Mouse (Mus musculus) kidney, postnatal 0 days (tissue): ENCODE measurements at regions not wholly inside any gene's neighbourhood (a gene's known extent, or its start where the extent isn't known, plus 50 kb on each side); places are given as distances from the start of the nearest gene placed in this dataset.

Experiments used
- ATAC-seq: fragments of 200-750 bp; cut with Nextera tagmentation; replicated peaks from 2 replicates; pipeline ENCODE4 v1.8.0; 2017; ENCODE audit warnings: low read depth, moderate number of reproducible peaks, moderate TSS enrichment, moderate library complexity; ENCODE audit not compliant: low FRiP score
- DNase-seq: peaks from one replicate; pipeline ENCODE4 v3.0.0-alpha.2; 2016; ENCODE audit warnings: low spot score
- H3K27ac ChIP-seq: fragments of 300-500 bp; sonication (generic); 2 replicates; pipeline ENCODE4 v1.5.1; 2014; ENCODE audit warnings: mild to moderate bottlenecking
- H3K27me3 ChIP-seq: fragments of 300-500 bp; sonication (generic); 2 replicates; pipeline ENCODE4 v1.6.1; 2014; ENCODE audit warnings: low read length, mixed read lengths; ENCODE audit not compliant: insufficient read depth
- H3K36me3 ChIP-seq: fragments of 300-500 bp; sonication (generic); 2 replicates; pipeline ENCODE4 v1.6.1; 2014; ENCODE audit warnings: low read length, mixed read lengths; ENCODE audit not compliant: insufficient read depth
- H3K4me1 ChIP-seq: fragments of 300-500 bp; sonication (generic); replicated peaks from 2 replicates; pipeline ENCODE4 v1.6.1; 2014; ENCODE audit warnings: antibody characterized with exemption, low read length, mixed read lengths; ENCODE audit not compliant: insufficient read depth
- H3K4me2 ChIP-seq: fragments of 300-500 bp; sonication (generic); 2 replicates; pipeline ENCODE4 v1.6.1; 2014; ENCODE audit warnings: mild to moderate bottlenecking, low read length, moderate library complexity, mixed read lengths
- H3K4me3 ChIP-seq: fragments of 300-500 bp; sonication (generic); replicated peaks from 2 replicates; pipeline ENCODE4 v1.5.1; 2014; ENCODE audit warnings: low read depth, low read length
- H3K9ac ChIP-seq: fragments of 300-500 bp; sonication (generic); 2 replicates; pipeline ENCODE4 v1.6.1; 2014; ENCODE audit warnings: low read depth, low read length
- H3K9me3 ChIP-seq: fragments of 300-500 bp; sonication (generic); replicated peaks from 2 replicates; pipeline ENCODE4 v1.6.1; 2016; ENCODE audit warnings: low read length, inconsistent platforms, mixed read lengths
- CTCF ChIP-seq: IDR thresholded peaks from 2 replicates; pipeline ENCODE4 v1.5.1; 2016; ENCODE audit warnings: antibody characterized with exemption, low read depth, mild to moderate bottlenecking, moderate library complexity
- WGBS: fragments of 180-500 bp; shearing (Covaris S2); extraction: QIAGEN DNeasy Blood & Tissue Kit; methylation state at CpG from one replicate; pipeline ENCODE4 v1.1.7; 2014; 5-methylcytosine and 5-hydroxymethylcytosine counted together

DNA sequence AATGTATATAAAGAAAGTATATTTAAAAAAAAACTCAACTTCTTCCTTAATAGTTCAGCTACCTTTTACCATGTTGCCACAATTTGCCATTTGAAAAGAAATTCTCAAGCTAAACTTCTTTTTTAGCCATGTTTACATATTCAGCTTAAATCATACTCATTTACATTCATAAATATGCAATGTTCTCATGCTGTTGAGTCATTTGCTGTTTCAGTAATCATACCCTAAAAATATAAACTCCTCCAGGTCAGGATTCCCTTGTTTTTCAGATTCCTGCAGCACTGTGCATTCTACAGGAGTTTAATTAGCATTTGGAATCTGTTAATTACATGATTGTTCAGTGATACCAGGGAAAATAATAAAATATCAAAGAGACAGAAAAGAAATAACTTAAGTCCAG lies 300.5 kb downstream of the Efnb2 start:
- DNase-seq (no peak), ATAC-seq (no peak)
- Histone ChIP-seq H3K9me3 (no peaks in the 10 kb centered on the region), H3K4me2 (no peak overlapping the region), H3K4me1 (no peaks in the 10 kb centered on the region), H3K27me3 (no peaks in the 10 kb centered on the region), H3K27ac (no peak overlapping the region), H3K9ac (no peak overlapping the region), H3K36me3 (no peaks in the 10 kb centered on the region), H3K4me3 (no peak overlapping the region)
- TF ChIP-seq CTCF: no peak

GRCm38 (mm10) chr8:8354977-8355376 lies 306.1 kb downstream of the Efnb2 start:
- ATAC-seq (no peak), DNase-seq (no peak)
- H3K27me3 ChIP-seq: no peaks in the 10 kb centered on the region
- no peak overlapping the region for H3K27ac ChIP-seq
- H3K9me3 ChIP-seq: no peaks in the 10 kb centered on the region
- H3K36me3 ChIP-seq: no peaks in the 10 kb centered on the region
- WGBS: 90% methylated on average over 4 of the region's 4 CpGs
- no peak for TF ChIP-seq CTCF
- no peak overlapping the region for H3K4me3 ChIP-seq
- H3K9ac ChIP-seq: no peak overlapping the region
- H3K4me2 ChIP-seq: no peak overlapping the region
- no peaks in the 10 kb centered on the region for H3K4me1 ChIP-seq

DNA sequence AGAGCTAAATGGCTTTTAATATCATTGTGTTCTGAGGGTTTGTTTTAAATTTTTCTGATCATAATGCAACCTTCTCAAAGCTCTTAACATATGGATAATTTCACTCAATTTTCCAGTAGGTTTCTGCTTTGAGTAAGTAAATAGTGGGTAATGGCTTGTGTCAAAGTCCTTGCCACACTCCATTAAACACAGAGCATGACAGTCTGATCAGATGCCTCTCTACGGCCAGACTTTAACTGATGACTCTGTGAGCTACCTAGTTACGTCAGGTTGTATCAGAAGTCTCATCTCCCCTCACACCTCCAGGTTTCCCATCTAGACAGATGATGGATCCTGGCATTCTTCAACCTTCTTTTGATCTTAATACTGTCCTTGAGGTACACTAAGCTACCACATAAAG lies 316.4 kb downstream of the Efnb2 start:
- TF ChIP-seq CTCF: no peak
- Histone ChIP-seq H3K4me3 (no peak overlapping the region), H3K36me3 (no peaks in the 10 kb centered on the region), H3K27ac (no peak overlapping the region), H3K4me1 (0 out of 2 replicates have a peak, but pooled peaks cover 9% of the 10 kb centered on the region), H3K4me2 (no peak overlapping the region), H3K9me3 (no peaks in the 10 kb centered on the region), H3K9ac (no peak overlapping the region), H3K27me3 (no peaks in the 10 kb centered on the region)
- DNase-seq: peak; percentile 46
- WGBS: 29% methylated on average over 2 of the region's 2 CpGs
- ATAC-seq: peak; percentile 72; the same call in 1 of the 2 replicates

DNA sequence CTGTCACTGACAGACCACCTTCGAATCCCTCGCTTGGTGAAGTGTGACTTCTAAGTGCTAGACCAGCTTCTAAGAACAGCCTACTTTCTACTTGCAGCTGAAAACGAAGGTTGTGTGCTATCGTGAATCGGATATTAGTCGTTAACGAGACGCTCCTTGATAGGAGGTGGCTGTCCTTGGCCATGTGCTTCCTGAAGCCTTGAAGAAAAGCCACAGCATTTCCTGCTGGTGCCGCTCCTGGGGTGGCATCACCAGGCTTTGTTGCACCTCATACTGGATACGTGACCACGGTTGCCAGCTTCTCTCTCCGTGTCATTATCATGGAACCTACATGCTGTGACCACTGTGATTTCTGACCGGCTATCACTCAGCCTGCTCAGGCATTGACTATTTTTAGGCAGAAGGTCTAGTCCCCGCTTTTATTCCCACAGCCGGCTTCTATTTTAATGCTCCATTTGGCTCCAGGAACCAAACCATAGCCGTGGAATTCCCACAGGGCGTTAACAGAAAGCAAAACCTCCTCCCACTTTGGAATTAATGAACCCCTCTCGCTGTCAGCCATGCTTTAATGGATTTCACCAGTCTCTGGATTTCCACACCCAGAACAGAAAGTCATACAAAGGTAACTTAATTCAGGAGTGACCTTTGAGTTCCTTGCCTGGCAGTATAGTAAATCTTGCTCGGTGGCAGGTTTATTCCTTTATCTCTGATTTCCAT lies 325.6 kb downstream of the Efnb2 start:
- Histone ChIP-seq H3K9me3 (no peaks in the 10 kb centered on the region), H3K4me3 (no peak overlapping the region), H3K27me3 (no peaks in the 10 kb centered on the region), H3K9ac (no peak overlapping the region), H3K27ac (peak overlapping the region; percentile 27; the same call in 1 of the 2 replicates), H3K4me1 (peaks cover 13% of the 10 kb centered on the region), H3K36me3 (no peaks in the 10 kb centered on the region), H3K4me2 (peak overlapping the region; percentile 36)
- DNase-seq: peak; percentile 82
- peak; percentile 62 for ATAC-seq
- WGBS: 25% methylated on average over 19 of the region's 19 CpGs
- no peak for TF ChIP-seq CTCF

GRCm38 (mm10) chr8:8334515-8334914 lies 326.5 kb downstream of the Efnb2 start:
- Histone ChIP-seq H3K27me3 (no peaks in the 10 kb centered on the region), H3K4me2 (peak overlapping the region; percentile 18; the same call in 1 of the 2 replicates), H3K9me3 (no peaks in the 10 kb centered on the region), H3K36me3 (no peaks in the 10 kb centered on the region), H3K9ac (no peak overlapping the region), H3K4me3 (no peak overlapping the region), H3K27ac (peak overlapping the region; percentile 27; the same call in 1 of the 2 replicates), H3K4me1 (peaks cover 13% of the 10 kb centered on the region)
- WGBS: 59% methylated on average over 7 of the region's 7 CpGs
- no peak for TF ChIP-seq CTCF
- ATAC-seq: no peak
- no peak for DNase-seq

- H3K36me3 ChIP-seq: no peaks in the 10 kb centered on the region
- TF ChIP-seq CTCF: peak; percentile 39; the same call in 1 of the 2 replicates
- H3K9me3 ChIP-seq: no peaks in the 10 kb centered on the region
- 34% methylated on average over 7 of the region's 7 CpGs for WGBS
- H3K9ac ChIP-seq: no peak overlapping the region
- ATAC-seq: no peak
- H3K27me3 ChIP-seq: no peaks in the 10 kb centered on the region
- H3K4me2 ChIP-seq: no peak overlapping the region
- no peak overlapping the region for H3K27ac ChIP-seq
- no peak overlapping the region for H3K4me3 ChIP-seq
- DNase-seq: peak; percentile 72
- H3K4me1 ChIP-seq: peaks cover 22% of the 10 kb centered on the region
Measured at GRCm38 (mm10) chr8:8331249-8331648, 329.8 kb downstream of the Efnb2 start.
